Mouse (Mus musculus) splenic B cell, adult 2 months (primary cell): ENCODE data around the gene Tmem80.

Experiments
- DNase-seq: peaks from one replicate; pipeline ENCODE4 v3.0.0-alpha.2; 2011; ENCODE audit warnings: low read depth, low spot score
- H3K27me3 ChIP-seq: 2 replicates; pipeline ENCODE4 v1.6.1; 2012; ENCODE audit warnings: mild to moderate bottlenecking, low read length, moderate library complexity, mixed read lengths; ENCODE audit not compliant: control insufficient read depth, poor library complexity, insufficient read depth, severe bottlenecking
- H3K36me3 ChIP-seq: 2 replicates; pipeline ENCODE4 v1.6.1; 2012; ENCODE audit warnings: mild to moderate bottlenecking, low read length, moderate library complexity, mixed read lengths; ENCODE audit not compliant: control insufficient read depth, poor library complexity, insufficient read depth, severe bottlenecking

Gene Tmem80

DNA sequence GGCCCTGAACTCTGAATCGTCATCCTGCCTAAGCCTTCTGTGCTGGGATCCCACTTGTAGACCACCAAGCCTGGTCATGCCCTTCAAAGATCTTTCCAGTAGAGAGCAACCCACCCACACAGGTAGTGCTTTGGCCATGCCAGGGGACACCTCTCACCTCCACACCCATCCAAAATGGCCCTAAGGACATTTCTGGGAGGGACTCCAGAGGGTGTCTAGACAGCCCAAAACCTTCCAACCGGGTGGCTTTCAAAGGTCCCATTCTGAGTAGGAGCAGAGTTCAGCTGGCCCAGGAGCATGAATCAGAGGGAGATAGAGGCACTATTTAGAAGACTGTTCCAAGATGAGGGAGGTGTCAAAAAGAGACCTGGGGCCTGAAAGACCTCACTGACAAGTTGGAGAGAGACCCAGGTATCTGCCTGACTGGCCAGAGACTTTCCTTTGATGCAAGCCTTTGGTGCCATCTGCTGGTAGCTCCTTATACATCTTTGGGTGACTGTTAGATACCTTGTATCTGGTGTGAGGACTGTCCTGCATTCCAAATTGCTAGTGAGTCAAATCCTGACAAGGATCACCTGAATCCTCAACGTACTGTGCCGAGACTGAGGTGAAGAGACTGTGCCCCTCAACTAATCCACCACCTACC lies 35.7 kb downstream of the Tmem80 start:
- Histone ChIP-seq H3K36me3 (no peaks in the 10 kb centered on the region), H3K27me3 (no peaks in the 10 kb centered on the region)
- peak; percentile 90 for DNase-seq

DNA sequence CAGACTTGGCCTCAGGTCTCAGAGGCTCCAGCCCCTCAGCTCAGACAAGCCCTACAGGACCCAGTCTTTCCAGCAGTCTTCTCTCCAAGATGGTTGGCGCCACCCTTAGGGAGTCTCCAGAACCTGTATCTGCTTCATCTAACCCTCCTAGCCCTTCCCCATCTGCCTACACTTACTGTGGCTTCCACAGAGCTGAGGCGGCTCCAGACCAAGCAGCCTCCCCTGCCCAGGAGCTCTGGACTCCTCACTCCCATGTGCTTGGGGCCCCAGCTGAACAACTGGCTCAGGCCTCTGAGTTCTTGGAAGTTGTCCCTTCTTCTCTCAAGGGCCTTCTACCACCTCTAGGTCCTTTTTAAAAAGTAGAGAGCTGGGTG lies 36.2 kb downstream of the Tmem80 start:
- no peaks in the 10 kb centered on the region for H3K27me3 ChIP-seq
- no peak for DNase-seq
- H3K36me3 ChIP-seq, result no peaks in the 10 kb centered on the region

DNA sequence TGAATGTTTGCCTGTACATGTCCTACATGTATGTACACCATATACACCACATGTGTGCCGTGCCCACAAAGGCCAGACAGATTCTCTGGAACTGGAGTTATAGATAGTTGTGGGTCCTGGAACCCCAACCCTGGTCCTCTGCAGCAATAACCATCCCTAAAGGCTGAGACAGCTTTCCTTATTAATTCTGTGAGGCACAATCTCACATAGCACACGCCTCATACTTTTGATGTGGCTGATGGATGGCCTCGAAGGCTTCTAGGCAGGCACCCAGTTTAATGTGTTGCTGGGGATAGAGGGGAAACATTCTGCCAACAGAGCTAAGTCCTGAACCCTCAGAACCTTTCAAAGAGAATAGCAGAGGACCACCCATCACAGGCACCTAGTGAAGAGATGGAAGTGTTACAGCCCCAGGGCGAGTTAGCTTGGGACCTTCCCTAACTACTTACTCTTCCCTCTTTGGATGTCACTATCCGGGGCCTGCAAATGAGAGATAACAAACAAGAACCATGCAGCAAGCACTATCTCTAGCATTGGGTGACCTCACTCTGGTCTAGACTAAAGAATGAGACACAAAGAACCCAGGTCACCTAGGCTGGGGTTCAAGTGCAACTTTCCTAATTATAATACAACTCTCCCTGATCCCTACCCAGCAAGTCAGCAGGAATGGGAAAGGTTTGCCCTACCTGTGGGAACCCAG lies 37.0 kb downstream of the Tmem80 start:
- Histone ChIP-seq H3K36me3 (no peaks in the 10 kb centered on the region), H3K27me3 (no peaks in the 10 kb centered on the region)
- no peak for DNase-seq

DNA sequence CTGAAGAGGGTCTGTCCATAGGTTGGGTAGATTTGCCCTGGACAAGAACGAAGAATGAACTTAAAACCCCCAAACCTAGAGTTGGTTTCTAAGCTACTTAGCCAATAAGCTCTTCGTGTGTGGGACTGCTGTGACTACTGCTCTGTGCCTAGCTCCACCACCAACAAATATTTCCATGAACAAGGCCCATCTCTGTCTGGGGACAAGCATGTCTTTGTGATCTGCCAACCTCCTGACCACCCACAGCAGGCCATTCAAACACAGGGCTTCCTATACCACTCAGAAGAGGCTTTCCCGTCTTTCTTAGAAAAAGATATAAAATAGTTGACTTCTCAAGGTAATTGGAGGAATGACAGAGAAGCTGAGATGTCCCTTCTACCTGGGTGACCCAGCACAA lies 37.5 kb downstream of the Tmem80 start:
- no peak for DNase-seq

DNA sequence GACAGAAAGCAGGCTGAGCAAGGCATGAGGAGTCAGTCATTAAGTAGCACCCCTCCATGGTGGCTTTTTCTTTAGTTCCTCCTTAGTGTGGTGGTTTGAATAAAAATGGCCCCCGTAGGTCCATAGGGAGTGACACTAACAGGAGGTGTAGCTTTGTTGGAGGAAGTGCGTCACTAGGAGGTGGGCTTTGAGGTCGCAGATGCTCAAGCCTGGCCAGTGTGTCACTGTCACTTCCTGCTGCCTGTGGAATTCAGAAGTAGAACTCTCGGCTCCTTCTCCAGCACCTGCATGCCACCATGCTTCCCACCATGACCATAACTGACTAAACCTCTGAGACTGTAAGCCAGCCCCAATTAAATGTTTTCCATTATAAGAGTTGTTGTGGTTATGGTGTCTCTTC lies 39.8 kb downstream of the Tmem80 start:
- DNase-seq, result no peak
- Histone ChIP-seq H3K36me3 (no peaks in the 10 kb centered on the region), H3K27me3 (no peaks in the 10 kb centered on the region)

More for the DNA sequence above, 37.5 kb downstream of the Tmem80 start:
- no peaks in the 10 kb centered on the region for H3K36me3 ChIP-seq
- H3K27me3 ChIP-seq, result no peaks in the 10 kb centered on the region

DNA sequence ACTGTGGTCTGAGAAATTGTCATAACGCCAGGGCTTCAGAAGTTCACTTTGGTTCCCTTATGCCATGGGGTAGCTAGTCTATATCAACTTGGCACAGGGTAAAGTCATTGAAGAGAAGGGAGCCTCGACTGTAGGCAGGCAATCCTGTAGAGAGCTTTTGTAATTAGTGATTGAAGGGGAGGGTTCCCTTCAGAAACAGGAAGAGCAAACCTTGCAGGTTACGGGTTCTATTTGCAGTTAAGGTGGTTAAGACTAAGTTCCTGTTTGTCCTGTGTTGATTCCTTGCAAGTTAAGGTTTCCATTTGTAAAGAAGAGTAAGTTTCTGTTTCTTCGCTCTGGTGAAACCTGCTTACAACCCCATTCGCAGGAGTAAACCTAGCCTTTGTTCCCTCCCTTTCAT lies 42.4 kb downstream of the Tmem80 start:
- no peaks in the 10 kb centered on the region for H3K36me3 ChIP-seq
- peak; percentile 34 for DNase-seq
- no peaks in the 10 kb centered on the region for H3K27me3 ChIP-seq

DNA sequence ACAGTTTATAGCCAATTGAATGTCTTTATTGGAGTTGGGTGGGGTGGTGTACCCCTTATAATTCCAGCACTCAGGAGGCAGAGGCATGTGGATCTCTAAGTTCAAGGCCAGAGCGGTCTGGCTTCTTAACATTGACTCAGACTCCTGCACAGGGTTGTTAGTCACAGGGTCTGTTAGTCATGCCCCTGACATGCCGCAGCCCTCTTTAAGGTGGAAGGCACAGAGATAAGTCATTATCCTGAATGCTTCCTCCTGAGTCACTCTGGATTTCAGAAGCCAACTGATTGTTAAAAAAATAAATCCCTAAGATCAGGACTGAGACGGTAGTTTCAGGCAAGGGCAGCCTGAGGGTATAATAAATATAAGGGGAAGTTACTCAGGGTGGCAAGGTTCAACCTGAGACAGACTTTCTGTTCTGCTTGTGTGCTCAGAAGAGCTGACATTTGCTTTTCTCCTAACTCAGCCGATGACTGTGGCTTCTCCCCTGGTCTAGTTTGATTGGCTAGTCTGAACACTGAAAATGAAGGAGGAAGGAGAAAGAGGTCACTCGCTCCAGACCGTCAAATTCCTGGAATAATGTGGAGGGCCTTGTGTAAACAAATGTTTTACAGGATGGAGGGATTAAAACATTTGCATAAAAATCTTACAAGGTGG lies 44.5 kb downstream of the Tmem80 start:
- peak; percentile 52 for DNase-seq
- no peaks in the 10 kb centered on the region for H3K27me3 ChIP-seq
- H3K36me3 ChIP-seq, result no peaks in the 10 kb centered on the region

DNA sequence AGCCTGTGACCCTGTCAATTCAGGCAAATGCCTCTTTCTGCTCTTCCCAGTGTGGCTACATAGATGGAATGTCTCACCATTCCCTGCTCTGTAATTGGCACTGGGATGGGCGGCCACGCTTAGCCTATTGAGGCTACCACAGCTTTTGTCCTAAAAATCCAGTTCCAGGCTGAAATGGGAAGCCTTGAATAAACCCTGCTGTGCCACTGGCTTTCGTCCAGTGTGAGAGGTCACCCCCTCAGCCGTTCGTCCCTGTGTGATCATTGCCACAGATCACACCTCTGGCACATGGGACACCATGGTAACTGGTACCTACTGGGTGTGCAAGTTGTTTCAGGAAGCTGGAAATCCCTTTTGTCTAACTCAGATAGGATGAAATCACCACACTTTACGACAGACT lies 46.1 kb downstream of the Tmem80 start:
- DNase-seq, result no peak
- H3K36me3 ChIP-seq, result no peaks in the 10 kb centered on the region
- H3K27me3 ChIP-seq, result no peaks in the 10 kb centered on the region

DNA sequence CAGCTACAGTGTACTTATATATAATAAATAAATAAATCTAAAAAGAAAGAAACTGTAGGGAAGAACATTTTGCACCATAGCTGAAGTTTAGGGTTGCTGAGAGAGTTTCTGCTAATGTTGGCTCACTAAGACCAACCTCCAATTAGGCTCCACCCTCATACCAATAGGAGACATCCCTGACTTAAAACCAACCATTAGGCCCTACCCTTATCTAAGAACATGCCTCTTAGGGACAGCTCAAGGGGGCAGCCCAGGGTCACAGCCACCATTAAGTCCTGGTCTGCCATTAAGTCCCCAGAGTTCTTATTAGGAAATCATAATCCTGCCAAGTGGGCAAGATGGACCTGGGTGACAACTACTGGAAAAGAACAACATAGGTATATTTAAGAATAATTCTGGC lies 46.9 kb downstream of the Tmem80 start:
- Histone ChIP-seq H3K36me3 (no peaks in the 10 kb centered on the region), H3K27me3 (no peaks in the 10 kb centered on the region)
- DNase-seq, result no peak

DNA sequence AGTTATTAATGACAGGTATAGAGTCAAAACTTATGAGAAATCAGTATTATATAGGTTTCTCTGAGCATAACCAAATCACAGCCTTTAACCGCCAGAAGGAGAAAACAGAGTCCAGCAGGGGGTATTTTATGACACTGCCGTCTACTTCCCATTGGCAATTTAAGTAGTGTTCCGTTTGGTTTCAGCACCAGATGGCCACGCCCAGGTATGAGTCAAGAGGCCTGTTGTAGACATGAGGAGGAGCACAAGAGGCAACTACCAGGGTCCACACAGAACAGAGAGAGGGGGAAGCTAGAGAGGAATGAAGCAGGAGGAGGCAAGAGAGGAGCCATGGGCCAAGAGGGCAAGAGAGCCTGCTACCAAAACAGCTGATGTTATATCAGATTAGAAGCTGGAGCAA lies 52.0 kb downstream of the Tmem80 start:
- Histone ChIP-seq H3K36me3 (no peaks in the 10 kb centered on the region), H3K27me3 (no peaks in the 10 kb centered on the region)
- DNase-seq, result no peak

DNA sequence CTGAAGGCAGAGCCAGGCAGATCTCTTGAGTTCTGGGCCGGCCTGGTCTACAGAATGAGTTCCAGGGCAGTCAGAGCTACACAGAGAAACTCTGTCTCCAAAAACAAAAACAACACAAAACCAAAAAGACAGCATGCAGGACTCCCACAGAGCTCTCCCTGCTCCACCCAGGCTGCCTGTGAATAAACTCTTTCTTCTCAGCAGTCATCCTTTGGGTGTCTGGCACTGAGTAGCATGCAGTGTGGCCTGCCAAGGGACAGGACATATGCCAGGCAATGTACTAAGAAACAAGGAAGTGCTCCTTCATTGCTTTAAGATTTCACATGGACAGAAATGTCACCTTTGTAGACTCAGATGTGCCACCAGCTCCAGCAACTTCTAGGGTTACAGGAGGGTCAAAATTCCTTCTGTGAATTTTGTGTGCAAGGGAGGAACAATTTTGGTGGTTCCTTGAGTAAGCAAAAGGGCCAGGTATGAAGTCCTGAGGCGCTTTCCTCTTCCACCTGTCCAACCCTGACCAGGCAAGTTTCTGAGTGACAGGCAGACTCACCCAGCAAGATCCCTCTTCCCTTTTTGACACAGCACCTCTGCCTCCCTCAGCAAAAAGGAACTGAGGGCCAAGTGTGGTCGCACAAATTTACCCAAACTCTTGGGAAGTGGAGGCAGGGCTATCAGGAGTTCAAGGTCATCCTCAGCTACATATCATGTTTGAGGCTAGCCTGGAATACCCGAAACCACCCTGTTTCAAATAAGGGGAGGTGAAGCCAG lies 53.7 kb downstream of the Tmem80 start:
- Histone ChIP-seq H3K27me3 (no peaks in the 10 kb centered on the region), H3K36me3 (no peaks in the 10 kb centered on the region)
- DNase-seq, result no peak
